Mouse (Mus musculus): Measurements from ENCODE around the gene Gm10837.

Gene Gm10837

DNA sequence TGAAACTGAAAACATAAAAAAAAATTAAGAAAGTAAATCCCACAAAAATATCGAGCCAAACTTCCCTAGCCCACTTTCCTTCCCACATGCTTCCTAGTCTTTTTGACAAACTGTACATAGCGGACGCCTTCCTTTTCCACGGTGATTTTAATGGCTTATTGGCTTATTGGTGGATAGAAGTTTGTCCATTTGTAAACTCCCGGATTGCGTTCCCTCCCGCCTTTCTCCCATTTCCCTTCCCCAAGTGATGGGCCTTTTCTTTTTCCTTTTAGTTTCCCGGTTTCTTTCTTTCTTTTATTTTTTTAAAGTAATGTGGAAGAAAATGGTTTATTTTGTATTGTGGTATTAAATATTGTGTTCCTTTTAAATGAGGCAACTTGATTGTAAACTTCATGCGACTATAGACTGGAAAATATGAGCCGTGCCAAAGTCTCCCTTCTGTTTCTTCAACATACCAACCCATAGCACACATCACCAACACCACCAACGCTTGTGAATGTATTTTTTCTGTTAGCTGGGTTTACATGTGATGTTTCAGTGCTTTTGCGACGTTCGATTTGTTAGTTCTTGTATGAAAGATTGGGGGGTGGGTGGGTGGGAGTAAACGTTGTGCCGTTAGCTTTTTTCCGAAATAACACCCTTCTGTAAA is 10.8 kb upstream of the Gm10837 start:
- no peak for DNase-seq (ENCODE audit: low spot score)

DNA sequence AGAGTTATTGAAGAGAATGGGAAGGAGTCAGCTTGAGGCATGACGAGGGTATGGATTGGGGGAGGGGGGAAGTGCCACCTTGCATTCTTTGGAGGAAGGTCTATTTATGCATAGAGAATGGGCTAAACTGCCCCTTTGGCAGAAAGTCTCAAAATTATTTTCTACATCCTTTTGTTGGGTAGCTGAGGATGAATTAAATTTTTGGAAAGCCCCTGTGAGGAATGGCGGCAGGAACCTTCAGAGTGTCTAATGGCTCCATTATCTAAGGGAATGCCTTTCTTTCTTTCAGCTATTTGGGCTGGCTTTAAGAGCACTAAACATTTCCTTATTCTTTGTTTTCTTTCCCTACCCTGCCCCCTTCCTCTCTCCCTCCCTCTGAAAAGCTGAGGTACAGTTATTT is 10.0 kb upstream of the Gm10837 start:
- no peak for DNase-seq (ENCODE audit: low spot score)

DNA sequence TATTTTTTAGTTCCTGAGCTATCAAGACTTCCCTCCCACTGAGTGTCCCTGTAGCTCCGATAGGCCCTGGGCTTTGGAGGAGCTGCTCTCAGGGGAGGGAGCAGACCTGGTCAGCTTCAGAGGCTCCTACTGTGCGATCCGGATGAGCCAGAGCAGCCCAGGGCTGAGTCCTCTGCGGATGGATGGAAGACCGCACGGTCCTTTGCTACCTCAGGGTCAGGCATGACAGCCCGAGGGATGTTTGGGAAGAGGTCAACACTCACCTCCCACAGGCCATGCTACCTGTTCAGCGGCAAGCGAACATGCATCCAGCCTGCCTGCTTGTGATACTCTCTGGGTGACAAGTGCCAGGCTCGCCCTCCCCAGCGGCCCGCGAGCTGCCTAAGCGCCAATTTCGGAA is 9.2 kb upstream of the Gm10837 start:
- DNase-seq (ENCODE audit: low spot score) = no peak

DNA sequence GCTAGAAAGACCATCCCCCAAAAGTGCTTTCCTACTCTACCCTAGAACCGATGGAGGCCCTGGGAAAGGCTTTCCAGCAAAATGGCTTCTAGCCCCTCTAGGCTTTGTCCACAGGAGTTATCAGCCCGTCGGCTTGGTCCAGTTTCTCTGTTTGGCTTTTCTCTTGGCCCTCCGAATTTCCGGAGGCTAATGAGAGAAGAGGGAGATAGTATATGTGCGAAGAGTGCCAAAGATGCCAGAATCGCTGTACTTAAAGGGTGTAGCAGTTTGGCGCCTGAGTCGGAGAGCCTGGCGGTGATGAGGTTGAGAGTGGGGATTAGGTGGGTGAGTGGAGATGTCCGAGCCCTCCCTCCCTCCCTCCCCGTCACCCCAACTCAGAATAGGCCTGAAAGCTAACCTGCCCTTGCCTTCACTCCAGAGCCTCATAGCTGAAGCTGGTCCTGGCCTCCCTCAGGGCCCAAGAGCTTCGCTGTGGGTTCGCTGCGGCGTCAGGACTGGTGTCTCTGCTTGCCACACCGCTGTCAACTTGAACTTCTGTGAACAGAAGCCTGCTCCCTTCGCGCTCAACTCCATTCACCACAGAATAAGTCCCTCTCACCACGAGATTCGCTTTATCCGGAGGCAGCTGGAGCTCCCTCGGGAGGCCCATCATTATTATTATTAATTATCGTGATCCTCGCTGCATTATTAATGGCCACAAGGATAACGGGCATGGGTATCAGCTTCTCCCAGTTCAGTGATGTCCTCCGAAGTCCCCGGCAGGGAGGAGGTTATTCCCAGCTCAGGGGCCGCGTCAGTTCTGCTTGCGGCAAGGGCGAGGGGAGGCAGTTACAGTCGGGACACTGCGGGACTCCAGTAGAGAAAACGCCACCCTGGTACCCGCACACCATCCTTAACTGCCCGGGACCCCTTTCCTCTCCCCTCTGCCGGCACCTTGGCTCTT is 8.0 kb upstream of the Gm10837 start:
- no peak for DNase-seq (ENCODE audit: low spot score)

DNA sequence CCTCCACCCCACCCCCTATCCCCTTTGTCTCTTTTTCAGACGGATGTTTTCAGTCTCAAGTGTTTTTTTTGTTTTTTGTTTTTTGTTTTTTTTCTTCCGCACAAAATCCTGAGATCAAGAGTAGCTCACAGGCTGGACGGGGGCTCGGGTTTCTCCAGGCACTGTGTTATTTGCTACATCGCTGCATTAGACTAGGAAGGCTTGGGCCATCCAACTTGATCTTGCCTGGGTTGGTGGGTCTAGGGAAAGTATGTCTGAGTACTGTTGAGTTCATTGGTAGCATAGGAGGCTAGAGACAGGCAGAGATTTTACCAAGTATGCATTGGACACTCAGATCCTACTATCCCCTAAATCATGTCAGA is 7.4 kb upstream of the Gm10837 start:
- no peak for DNase-seq (ENCODE audit: low spot score)

DNA sequence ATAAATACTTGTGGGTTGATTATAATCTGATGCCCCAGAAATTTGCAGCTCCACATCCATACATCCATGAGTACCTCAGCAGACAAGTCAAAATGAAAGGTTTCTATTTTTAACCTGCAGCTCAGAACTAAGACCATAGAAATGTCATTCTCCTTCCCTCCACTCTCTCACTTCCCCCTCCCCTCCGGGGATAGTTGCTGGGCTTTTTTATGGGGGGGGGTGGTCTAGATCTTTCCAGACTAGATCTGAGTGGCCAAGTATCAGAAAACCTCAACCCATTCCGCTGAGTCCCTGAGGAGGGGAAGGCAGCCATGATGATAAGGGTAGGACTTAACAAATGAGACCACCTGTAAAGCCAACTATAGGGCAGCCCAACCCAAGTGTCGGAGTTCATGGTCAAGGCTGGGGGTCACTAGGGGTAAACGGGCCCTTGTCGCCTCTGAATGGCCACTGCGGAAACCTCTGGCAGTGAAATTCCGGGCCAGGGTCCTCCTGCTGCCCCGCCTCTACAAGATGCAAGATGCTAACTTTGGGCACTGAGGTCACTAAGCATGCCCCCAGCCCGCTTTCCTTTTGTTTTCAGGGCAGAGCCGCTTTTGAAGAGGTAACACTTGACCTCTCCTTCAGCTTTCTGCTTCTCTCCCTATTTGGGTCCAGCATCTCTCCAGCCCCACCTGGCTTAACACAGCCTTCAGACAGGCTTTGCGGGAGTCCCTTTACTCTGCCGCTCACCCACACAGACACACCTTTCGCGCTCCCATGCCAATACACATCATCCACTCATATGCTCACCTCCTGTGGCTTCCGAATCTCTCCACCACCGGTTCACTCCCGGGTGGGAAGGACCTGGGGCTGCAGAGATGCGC is 6.6 kb upstream of the Gm10837 start:
- DNase-seq (ENCODE audit: low spot score) = no peak

DNA sequence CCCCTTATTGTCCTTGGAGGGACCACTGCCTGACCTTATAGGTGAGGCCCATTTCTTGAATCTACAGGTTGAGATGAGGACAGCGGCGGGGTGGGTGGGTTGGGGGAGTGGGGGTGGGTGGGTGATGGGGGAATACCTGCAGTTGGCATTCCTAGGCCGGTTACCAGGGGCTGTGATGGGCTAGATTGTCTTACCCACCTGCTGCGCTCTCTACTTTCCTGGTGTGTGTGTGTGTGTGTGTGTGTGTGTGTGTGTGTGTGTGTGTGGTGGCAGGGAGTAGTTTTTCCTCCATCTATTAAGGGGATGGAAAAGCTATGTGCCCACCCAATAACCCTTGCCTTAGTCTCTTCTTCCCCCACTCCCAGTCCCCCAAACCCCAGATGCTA is 5.9 kb upstream of the Gm10837 start:
- no peak for DNase-seq (ENCODE audit: low spot score)

DNA sequence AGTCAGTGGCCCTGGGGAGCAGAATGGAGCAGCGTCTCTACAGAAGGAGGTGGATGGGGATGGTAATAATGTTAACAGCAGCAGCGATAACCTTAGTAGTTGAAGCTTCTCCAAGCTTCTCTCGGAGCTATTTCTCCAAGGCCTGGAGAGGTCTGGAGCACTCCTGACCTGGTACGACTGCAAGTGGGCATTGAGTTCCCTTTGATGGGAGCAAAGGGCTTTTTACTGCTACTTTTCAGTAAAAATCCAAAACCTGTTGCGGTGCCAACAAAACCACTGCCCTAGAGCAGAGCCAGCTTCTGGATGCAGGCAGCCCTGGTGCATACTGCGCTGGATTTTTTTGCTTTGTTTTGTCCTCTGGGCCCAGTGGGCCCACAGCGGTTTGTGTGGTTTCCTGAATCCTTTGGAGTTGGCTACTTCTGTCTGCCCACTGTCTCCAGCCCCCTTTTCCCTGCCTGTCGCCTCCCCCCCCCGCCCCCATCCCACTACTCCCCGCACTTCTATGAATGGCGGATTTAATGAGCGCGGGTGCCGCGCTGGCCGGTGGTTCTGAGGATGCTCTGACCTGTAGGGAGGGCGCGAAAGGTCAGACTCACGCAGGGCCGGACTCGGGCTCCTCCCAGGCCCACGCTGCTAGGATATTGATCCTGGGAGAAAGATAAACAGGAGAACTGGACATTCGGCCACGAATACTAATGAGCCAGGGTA is 5.4 kb upstream of the Gm10837 start:
- no peak for DNase-seq (ENCODE audit: low spot score)

DNA sequence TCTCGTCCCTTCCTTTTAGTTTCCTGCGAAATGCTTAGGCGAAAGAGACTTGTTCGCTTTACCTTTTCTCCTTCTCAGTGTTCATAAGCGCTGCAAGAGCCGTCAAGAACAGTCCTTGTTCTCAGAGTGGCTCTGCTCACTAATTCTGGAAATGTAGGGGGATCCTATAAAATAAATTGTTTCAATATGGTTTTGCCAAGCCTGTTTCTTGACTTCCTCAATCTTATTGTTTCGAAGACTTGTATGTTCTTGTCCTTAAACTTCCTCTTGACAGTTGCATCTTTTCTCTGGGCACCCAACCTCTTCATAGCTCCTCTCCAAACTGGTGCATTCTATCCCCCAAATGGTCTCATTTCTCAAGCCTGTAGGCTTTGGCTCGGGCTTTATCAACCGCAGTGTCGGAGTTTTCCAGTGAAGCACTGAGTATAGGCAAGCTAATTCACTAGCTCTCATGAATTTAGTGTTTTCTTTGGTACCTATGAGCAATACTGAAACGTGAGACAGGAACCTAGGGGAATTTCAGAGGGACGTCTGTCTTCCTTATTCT is 4.7 kb upstream of the Gm10837 start:
- no peak for DNase-seq (ENCODE audit: low spot score)

DNA sequence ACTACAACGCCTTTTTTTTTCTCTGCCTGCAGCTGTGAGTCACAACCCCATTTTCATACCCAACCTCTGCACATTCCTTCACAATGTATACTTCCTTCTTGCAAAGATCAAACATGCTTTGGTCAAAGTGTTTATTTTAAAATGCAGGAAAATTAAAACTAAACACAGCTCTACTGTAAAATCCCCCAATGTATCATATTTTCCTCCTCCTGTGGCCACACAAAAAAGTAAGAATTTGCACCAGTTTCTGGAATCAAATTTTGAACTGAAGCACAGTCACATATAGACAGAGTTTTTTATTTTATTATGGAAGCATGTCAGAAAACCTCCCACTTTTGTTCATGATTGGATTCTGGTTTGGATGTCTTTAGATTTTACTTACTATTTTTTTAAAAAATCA is 3.8 kb upstream of the Gm10837 start:
- DNase-seq (ENCODE audit: low spot score) = no peak

DNA sequence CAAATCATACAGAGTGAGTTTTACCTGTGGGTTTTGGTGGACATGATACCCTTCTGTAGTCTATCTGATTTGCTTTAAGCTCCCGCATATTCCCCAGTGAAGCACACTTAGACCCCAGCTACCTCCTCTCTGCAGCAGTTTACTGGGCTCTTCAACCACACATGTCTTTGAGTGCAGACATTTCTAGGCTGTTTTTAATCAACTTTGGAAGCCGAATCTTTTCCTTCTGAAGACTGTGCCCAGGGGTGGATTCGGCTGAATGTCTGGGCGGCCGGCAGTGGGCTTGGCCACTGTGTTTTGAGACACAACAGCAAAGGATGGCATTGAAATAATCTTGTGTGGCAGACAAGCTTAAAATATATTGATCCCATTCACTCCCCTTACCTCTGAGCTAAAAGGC is 3.0 kb upstream of the Gm10837 start:
- no peak for DNase-seq (ENCODE audit: low spot score)

DNA sequence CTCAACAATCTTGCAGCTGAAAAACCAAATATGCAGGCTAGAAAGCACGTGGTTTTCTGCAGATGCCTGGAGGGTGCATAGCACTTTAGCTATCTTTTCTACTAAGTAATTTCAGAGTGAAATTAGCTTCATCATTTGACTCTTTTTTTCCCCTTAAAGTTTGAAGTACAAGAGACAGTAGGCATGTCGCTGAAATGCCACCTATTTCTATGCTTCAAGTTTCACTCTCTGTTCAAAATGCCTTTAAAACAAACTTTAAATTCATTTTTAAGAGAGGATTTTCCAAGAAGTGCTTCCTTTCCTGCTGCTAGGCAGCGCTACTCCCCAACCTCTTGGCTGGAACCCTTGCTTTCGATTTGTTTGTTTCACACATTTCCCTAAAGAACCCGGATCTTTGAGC is 1.3 kb upstream of the Gm10837 start:
- DNase-seq (ENCODE audit: low spot score) = no peak

DNA sequence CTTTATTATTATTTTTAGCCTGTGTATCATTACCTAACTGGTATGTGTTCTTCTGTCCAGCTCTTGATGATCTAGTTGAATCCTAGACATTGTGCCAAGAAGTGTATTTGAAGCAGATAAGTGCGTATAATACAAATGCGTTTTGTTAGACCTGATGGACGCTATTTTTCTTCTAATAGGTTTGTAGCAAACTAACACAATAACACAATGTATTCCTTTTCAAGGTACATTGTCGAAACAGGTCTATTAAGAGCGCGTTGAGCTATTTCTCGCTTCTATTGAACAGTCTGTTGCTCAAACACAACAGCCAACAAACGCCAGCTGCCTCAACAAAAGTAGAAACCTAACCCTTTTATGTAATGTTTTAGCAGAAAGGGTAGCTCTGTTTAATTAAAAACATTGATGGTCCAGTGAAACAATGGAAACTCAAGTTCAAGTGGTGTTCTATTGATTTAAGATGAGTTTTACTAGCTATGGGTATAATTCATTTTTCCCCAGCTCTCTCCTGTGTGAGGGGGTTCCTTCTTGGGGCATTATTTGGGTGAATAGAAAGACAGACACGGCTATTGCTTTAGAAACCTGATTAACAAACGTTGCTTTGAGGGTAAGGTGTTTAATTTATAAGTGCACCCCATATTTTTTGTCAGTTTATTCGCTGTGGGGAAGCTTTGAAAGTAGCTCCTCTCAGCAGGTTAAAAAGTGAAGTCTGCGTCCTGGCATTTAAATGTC is 536 bp upstream of the Gm10837 start:
- DNase-seq (ENCODE audit: low spot score) = no peak

DNA sequence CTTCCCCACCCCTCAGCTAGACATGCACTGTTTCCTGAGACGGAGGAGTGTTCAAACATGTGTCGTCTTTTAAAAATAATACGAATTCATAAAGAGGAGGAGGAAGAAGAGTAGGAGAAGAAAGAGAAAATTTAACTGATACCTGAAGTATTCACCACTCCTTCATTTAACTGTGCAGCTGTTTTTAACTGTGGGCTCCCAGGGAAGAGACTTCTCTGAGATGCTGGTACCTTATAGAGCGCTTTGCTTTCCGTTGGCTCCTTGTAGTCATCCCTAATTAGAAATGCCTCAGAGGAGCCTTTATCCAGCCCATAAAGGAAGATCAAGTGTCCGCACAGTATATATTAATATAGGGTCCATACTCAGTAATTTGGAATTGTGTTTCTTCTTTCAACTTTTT is 1.1 kb downstream of the Gm10837 start:
- DNase-seq (ENCODE audit: low spot score) = no peak

DNA sequence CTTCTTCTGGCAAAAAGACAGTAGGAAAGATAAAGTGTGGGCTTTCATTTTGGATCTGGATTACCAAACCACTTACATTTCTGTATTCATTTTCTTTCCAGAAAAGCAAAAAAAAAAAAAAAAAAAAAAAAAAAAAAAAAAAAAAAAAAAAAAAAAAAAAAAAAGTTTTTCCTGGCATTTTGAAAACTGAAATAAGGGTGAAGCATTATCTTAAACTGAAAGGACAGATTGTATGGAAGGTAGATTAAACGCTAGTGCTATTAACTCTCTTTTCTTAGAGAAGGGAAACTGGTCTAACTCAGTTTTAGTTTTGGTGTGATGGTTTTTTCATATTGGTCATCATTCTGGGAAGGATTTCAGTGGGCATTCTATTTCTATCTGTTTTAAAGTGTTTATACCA is 1.6 kb downstream of the Gm10837 start:
- no peak for DNase-seq (ENCODE audit: low spot score)

DNA sequence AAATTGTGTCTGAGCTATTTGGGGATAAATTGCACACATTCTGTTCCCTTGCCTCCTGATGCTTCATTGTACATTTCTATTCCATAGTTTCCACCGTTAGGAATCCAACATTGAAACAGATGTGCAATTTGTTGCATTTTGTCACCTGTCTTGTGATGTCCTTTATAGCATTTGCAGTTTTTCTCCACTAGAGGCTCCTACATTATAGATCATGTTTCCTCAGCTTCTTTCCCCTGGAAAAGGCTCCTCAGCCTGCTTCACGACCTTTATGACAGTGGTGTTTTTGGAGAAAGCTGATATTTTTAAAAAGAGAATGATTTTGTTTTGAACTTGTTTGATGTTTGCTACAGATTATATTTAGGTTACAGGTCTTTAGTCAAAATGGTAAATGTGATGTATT is 18.7 kb downstream of the Gm10837 start:
- DNase-seq (ENCODE audit: low spot score) = no peak

DNA sequence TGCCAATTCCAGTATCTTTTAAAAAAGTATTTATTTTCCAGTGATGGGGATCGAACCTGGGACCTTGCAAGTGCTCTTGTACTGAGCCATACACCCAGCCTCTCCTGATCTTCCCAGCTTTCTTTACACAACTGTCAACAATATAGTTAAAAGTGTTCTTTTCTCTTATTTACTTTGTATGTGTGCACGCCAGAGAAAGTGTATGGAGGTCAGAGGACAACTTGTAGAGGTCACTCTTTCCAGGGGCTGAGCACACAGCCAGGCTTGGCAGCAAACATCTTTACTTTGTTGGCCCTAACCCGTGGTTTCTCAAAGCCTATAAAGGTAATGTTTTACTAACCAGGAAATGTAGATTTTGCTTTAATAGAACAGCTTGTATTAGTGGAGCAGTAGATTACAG is 21.1 kb downstream of the Gm10837 start:
- no peak for DNase-seq (ENCODE audit: low spot score)

DNA sequence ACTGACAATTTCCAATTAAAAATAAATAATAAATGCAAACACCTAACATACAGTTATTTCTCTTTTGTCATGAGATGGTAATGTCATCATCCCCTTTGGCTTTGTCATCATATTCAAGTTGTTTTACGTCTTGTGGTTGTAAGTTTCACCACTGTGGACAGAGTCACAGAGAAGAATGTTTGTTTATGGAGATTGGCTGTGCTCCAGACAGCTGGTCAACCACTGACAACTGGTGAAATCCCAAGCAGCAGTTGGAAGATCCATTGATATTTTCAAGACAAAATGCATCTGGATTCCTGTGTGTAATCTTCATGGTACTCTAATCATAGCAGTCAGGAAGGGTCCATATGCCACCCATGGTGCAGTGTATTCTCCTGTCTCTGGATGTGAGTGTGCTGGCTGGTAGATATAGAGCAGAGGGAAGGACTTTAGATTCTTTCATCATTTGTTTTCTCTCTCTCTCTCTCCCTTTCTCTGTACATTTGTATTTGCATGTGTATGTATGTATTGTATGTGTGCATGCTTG is 23.2 kb downstream of the Gm10837 start:
- DNase-seq (ENCODE audit: low spot score) = no peak

DNA sequence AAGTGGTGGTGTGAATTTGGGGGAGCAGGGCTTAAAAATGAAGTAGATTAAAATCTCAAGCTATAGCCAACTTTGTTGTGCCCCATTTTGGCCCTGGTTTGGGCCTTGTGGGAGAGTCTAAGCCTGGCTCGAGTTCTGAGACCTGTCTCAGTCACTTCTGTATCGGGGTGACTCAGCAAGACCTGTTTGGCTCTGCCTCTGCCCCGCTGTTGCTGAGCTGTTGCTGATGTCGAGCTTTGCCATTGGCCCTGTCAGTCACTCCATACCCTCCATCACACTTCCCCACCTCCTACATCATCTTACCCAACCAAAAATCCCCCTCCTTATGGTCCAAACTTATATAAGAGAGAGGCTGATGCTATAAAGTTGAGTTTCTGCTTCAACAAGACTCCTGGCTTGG is 38.1 kb downstream of the Gm10837 start:
- DNase-seq (ENCODE audit: low spot score) = no peak

DNA sequence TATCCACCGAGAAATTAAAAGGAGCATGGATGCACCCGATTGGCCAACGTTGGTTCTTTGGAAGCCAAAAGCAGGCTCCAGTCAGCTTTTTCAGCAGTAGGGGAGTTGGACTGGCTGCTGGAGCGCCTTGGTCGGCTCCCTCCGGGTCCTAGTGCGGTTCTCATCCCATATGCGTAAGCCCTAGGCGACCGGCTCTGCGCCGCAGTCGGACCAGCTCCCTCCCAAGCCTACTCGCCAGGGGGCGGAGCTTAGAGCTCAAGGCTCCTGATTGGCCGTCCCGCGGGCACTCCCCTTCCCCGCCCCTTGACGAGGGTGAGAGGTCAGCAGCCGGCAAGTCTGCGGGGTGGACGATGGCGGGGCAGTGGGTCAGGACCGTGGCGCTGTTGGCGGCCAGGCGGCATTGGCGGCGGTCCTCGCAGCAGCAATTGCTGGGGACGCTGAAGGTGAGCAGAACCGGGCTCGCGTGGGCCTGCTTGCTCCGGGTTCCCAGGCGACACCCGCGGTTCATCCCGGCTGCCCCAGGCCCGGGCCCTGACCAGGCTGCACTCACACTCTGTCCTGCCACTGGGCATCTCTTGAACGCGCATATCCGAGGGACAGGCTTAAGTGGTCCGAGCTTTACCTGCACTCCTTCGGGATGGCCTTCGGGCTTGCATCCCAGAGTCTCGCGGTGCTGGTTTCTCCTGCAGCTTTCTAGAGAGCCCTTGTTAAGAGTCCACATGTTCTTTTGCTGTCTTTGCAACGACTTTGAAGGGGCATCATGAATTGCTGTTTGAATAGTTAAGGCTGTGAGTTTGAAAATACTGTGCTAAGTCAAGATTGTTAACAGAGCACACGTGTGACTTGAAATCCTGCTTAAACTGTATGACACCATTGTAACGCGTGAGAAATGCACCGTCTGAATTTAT is 43.9 kb downstream of the Gm10837 start, which contains the start of gene Pcca:
Gene Pcca, plus strand, starts transcription at position 308 of the 908 bp plus-strand sequence.
- DNase-seq (ENCODE audit: low spot score) = peak; percentile 87
